Mouse (Mus musculus): Measurements from ENCODE around the gene Lman1l. TPM values are rescaled to one million over a fixed set of nuclear protein-coding genes. Genes with fewer than 3 reads are reported as not detected.

Gene Lman1l
- total RNA-seq, 1 experiment from 2014 or later = not detected

- ATAC-seq (replicated peaks in 1 of 2; ENCODE audit: insufficient read depth in 1 of 2, low FRiP score in 2 of 2, low TSS enrichment in 1 of 2, low read depth in 1 of 2, poor library complexity in 2 of 2, severe bottlenecking in 2 of 2) = no peak
Measured at GRCm38 (mm10) chr9:57633481-57634024, 13.0 kb upstream of the Lman1l start.

GRCm38 (mm10) chr9:57629118-57629874 is 8.7 kb upstream of the Lman1l start:
- peak; percentile 46 to 78; a peak in 3 of 4 replicates for ATAC-seq (replicated peaks in 1 of 2; ENCODE audit: insufficient read depth in 1 of 2, low FRiP score in 2 of 2, low TSS enrichment in 1 of 2, low read depth in 1 of 2, poor library complexity in 2 of 2, severe bottlenecking in 2 of 2)

- no peak for ATAC-seq (replicated peaks in 1 of 2; ENCODE audit: insufficient read depth in 1 of 2, low FRiP score in 2 of 2, low TSS enrichment in 1 of 2, low read depth in 1 of 2, poor library complexity in 2 of 2, severe bottlenecking in 2 of 2)
Measured at GRCm38 (mm10) chr9:57628717-57629116, 8.1 kb upstream of the Lman1l start.

GRCm38 (mm10) chr9:57627892-57628291 is 7.3 kb upstream of the Lman1l start:
- no peak for ATAC-seq (replicated peaks in 1 of 2; ENCODE audit: insufficient read depth in 1 of 2, low FRiP score in 2 of 2, low TSS enrichment in 1 of 2, low read depth in 1 of 2, poor library complexity in 2 of 2, severe bottlenecking in 2 of 2)

GRCm38 (mm10) chr9:57627191-57627590 is 6.6 kb upstream of the Lman1l start:
- ATAC-seq (replicated peaks in 1 of 2; ENCODE audit: insufficient read depth in 1 of 2, low FRiP score in 2 of 2, low TSS enrichment in 1 of 2, low read depth in 1 of 2, poor library complexity in 2 of 2, severe bottlenecking in 2 of 2) = no peak

GRCm38 (mm10) chr9:57625674-57626500 is 5.3 kb upstream of the Lman1l start:
- no peak for ATAC-seq (replicated peaks in 1 of 2; ENCODE audit: insufficient read depth in 1 of 2, low FRiP score in 2 of 2, low TSS enrichment in 1 of 2, low read depth in 1 of 2, poor library complexity in 2 of 2, severe bottlenecking in 2 of 2)

- ATAC-seq (replicated peaks in 1 of 2; ENCODE audit: insufficient read depth in 1 of 2, low FRiP score in 2 of 2, low TSS enrichment in 1 of 2, low read depth in 1 of 2, poor library complexity in 2 of 2, severe bottlenecking in 2 of 2) = no peak
Measured at GRCm38 (mm10) chr9:57624295-57624694, 3.7 kb upstream of the Lman1l start.

GRCm38 (mm10) chr9:57618854-57619253 is 1.7 kb downstream of the Lman1l start:
- no peak for ATAC-seq (replicated peaks in 1 of 2; ENCODE audit: insufficient read depth in 1 of 2, low FRiP score in 2 of 2, low TSS enrichment in 1 of 2, low read depth in 1 of 2, poor library complexity in 2 of 2, severe bottlenecking in 2 of 2)

- ATAC-seq (replicated peaks in 1 of 2; ENCODE audit: insufficient read depth in 1 of 2, low FRiP score in 2 of 2, low TSS enrichment in 1 of 2, low read depth in 1 of 2, poor library complexity in 2 of 2, severe bottlenecking in 2 of 2) = peak; percentile 48 to 52; a peak in 2 of 4 replicates
Measured at GRCm38 (mm10) chr9:57617556-57618169, 2.9 kb downstream of the Lman1l start.

GRCm38 (mm10) chr9:57614786-57615185 is 5.8 kb downstream of the Lman1l start:
- ATAC-seq (replicated peaks in 1 of 2; ENCODE audit: insufficient read depth in 1 of 2, low FRiP score in 2 of 2, low TSS enrichment in 1 of 2, low read depth in 1 of 2, poor library complexity in 2 of 2, severe bottlenecking in 2 of 2) = no peak

GRCm38 (mm10) chr9:57613975-57614374 is 6.6 kb downstream of the Lman1l start:
- ATAC-seq (replicated peaks in 1 of 2; ENCODE audit: insufficient read depth in 1 of 2, low FRiP score in 2 of 2, low TSS enrichment in 1 of 2, low read depth in 1 of 2, poor library complexity in 2 of 2, severe bottlenecking in 2 of 2) = no peak

- no peak for ATAC-seq (replicated peaks in 1 of 2; ENCODE audit: insufficient read depth in 1 of 2, low FRiP score in 2 of 2, low TSS enrichment in 1 of 2, low read depth in 1 of 2, poor library complexity in 2 of 2, severe bottlenecking in 2 of 2)
Measured at GRCm38 (mm10) chr9:57612587-57612986, 8.0 kb downstream of the Lman1l start.

GRCm38 (mm10) chr9:57610359-57610826 is 10.2 kb downstream of the Lman1l start:
- ATAC-seq (replicated peaks in 1 of 2; ENCODE audit: insufficient read depth in 1 of 2, low FRiP score in 2 of 2, low TSS enrichment in 1 of 2, low read depth in 1 of 2, poor library complexity in 2 of 2, severe bottlenecking in 2 of 2) = no peak

- ATAC-seq (replicated peaks in 1 of 2; ENCODE audit: insufficient read depth in 1 of 2, low FRiP score in 2 of 2, low TSS enrichment in 1 of 2, low read depth in 1 of 2, poor library complexity in 2 of 2, severe bottlenecking in 2 of 2) = no peak
Measured at GRCm38 (mm10) chr9:57609803-57610202, 10.8 kb downstream of the Lman1l start.

GRCm38 (mm10) chr9:57606139-57606851 is 14.3 kb downstream of the Lman1l start, which contains the start of gene Cplx3:
Gene Cplx3, minus strand, starts transcription at chr9:57606281.
- ATAC-seq (replicated peaks in 1 of 2; ENCODE audit: insufficient read depth in 1 of 2, low FRiP score in 2 of 2, low TSS enrichment in 1 of 2, low read depth in 1 of 2, poor library complexity in 2 of 2, severe bottlenecking in 2 of 2) = peak; percentile 42 to 51; a peak in 1 of 4 replicates

GRCm38 (mm10) chr9:57605503-57605902 is 15.1 kb downstream of the Lman1l start:
- no peak for ATAC-seq (replicated peaks in 1 of 2; ENCODE audit: insufficient read depth in 1 of 2, low FRiP score in 2 of 2, low TSS enrichment in 1 of 2, low read depth in 1 of 2, poor library complexity in 2 of 2, severe bottlenecking in 2 of 2)

GRCm38 (mm10) chr9:57604875-57605274 is 15.7 kb downstream of the Lman1l start:
- ATAC-seq (replicated peaks in 1 of 2; ENCODE audit: insufficient read depth in 1 of 2, low FRiP score in 2 of 2, low TSS enrichment in 1 of 2, low read depth in 1 of 2, poor library complexity in 2 of 2, severe bottlenecking in 2 of 2) = no peak
